Mouse (Mus musculus) intestine, embryonic 14.5 days (tissue): ENCODE results near the gene Gm11213. TPM values are rescaled to one million over a fixed set of nuclear protein-coding genes. Genes with fewer than 3 reads are reported as not detected.

Experiments used
- ATAC-seq: fragments of 200-750 bp; cut with Nextera tagmentation; replicated peaks from 2 replicates; pipeline ENCODE4 v1.8.0; 2017; ENCODE audit warnings: low read depth, moderate number of reproducible peaks, moderate TSS enrichment, moderate library complexity; ENCODE audit not compliant: low FRiP score, low TSS enrichment
- DNase-seq: peaks from one replicate; pipeline ENCODE4 v3.0.0-alpha.2; 2018; ENCODE audit warnings: low spot score
- H3K27ac ChIP-seq: fragments of 300-500 bp; sonication (generic); 2 replicates; pipeline ENCODE4 v1.5.1; 2014; ENCODE audit warnings: low read depth, mild to moderate bottlenecking, control low read depth
- H3K27me3 ChIP-seq: fragments of 300-500 bp; sonication (generic); replicated peaks from 2 replicates; pipeline ENCODE4 v1.6.1; 2014; ENCODE audit warnings: low read length, control low read depth; ENCODE audit not compliant: control insufficient read depth, insufficient read depth
- H3K36me3 ChIP-seq: fragments of 300-500 bp; sonication (generic); 2 replicates; pipeline ENCODE4 v1.6.1; 2014; ENCODE audit warnings: low read length, control low read depth; ENCODE audit not compliant: control insufficient read depth, insufficient read depth
- H3K4me1 ChIP-seq: fragments of 300-500 bp; sonication (generic); replicated peaks from 2 replicates; pipeline ENCODE4 v1.6.1; 2014; ENCODE audit warnings: low read length, control low read depth, mixed read lengths; ENCODE audit not compliant: control insufficient read depth, insufficient read depth
- H3K4me2 ChIP-seq: fragments of 300-500 bp; sonication (generic); 2 replicates; pipeline ENCODE4 v1.6.1; 2014; ENCODE audit warnings: low read length
- H3K4me3 ChIP-seq: fragments of 300-500 bp; sonication (generic); 2 replicates; pipeline ENCODE4 v1.5.1; 2014; ENCODE audit warnings: low read depth, low read length, control low read depth, mixed read lengths
- H3K9ac ChIP-seq: fragments of 300-500 bp; sonication (generic); 2 replicates; pipeline ENCODE4 v1.6.1; 2014; ENCODE audit warnings: mild to moderate bottlenecking, low read length
- H3K9me3 ChIP-seq: fragments of 300-500 bp; sonication (generic); 2 replicates; pipeline ENCODE4 v1.6.1; 2016; ENCODE audit warnings: low read length, control low read depth; ENCODE audit not compliant: control insufficient read depth
- WGBS: fragments of 180-500 bp; shearing (Covaris S2); extraction: QIAGEN DNeasy Blood & Tissue Kit; methylation state at CpG from one replicate; pipeline ENCODE4 v1.1.7; 2014; 5-methylcytosine and 5-hydroxymethylcytosine counted together
- polyA plus RNA-seq: library from polyadenylated mRNA; unstranded; fragments of >200 nt; fragmentation: Nextera tagmentation; extraction: Ambion mirVana; gene quantifications from 2 replicates; pipeline ENCODE4 v1.2.1, GENCODE M21; 2014

The Gm11213 gene
- polyA plus RNA-seq, 1 experiment from 2014 or later, result not detected

DNA sequence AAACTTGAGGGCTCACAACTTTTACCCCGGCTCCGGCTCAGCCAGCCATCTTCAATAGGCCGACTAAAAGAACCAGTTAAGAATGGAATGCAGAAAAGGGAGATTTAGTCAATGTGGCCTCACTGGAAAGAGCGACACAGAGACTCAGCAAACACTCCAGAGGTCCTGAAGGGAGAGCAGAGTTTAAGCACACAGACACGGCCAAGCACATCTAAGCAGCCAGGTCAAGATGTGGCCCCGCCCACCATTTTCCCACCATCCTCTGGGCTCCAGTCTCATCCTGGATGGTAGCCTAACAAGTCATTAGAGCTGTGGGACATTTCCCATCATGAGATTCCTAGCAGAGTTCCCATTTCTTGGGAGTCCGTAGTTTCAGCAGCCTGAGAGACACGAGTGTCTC lies 35.7 kb downstream of the Gm11213 start:
- Histone ChIP-seq H3K4me2 (no peak overlapping the region), H3K4me1 (no peaks in the 10 kb centered on the region), H3K4me3 (no peak overlapping the region), H3K9ac (no peak overlapping the region), H3K27me3 (no peaks in the 10 kb centered on the region), H3K36me3 (peaks cover 18% of the 10 kb centered on the region; the same call in 1 of the 2 replicates), H3K27ac (no peak overlapping the region), H3K9me3 (no peaks in the 10 kb centered on the region)
- ATAC-seq (no peak), DNase-seq (no peak)
- 76% methylated on average over 8 of the region's 8 CpGs for WGBS

DNA sequence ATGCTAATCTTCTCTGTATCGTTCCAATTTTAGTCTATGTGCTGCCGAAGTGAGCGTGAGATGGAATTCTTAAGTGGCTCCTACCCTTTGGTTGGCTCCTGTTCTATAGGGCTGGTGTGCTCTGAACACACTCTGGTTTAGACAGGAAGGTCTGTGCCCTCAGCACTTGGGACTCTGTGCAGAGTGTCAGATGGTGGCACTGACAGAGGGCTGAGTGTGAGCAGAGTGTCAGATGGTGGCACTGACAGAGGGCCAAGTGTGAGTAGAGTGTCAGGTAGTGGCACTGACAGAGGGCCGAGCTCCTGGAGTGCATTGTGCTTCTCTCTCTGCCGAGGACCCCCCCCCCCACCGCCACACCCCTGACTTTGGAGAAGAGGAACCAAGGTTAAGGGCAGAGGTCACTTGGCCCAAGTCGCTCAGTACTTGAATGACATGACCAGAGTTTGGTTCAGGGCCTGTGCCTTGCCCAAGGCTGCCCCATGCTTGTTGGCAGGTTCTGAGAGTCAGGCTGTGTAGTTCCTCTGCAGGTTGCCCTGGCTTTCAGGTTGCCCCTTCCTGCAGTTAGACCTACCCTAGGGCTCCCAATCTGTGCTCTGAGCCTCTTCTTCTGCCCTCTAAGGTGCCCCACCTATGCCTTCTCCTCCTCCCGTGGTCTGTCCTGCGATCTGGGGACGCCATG lies 37.2 kb downstream of the Gm11213 start:
- Histone ChIP-seq H3K4me2 (no peak overlapping the region), H3K4me3 (no peak overlapping the region), H3K9me3 (no peaks in the 10 kb centered on the region), H3K9ac (no peak overlapping the region), H3K4me1 (no peaks in the 10 kb centered on the region), H3K27me3 (no peaks in the 10 kb centered on the region), H3K36me3 (peaks cover 20% of the 10 kb centered on the region; the same call in 1 of the 2 replicates), H3K27ac (no peak overlapping the region)
- ATAC-seq (no peak), DNase-seq (no peak)
- WGBS, result 87% methylated on average over 8 of the region's 10 CpGs

DNA sequence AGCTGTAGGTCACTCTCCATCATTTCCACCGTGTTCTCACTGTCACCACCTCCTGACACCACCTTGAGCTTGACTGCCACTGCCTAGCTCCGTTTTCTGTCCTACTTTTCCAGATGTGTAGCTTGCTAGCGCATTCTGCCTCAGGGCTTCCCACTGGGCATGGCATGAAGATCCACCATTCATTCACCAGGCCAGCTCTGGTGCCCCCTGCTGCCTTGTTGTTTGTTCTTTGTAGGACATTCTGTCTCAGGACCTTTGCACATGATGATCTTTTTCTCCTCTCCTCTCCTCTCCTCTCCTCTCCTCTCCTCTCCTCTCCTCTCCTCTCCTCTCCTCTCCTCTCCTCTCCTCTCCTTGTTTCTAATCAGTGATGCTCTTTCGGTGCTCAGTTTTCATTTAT lies 42.3 kb downstream of the Gm11213 start:
- ATAC-seq, result no peak

DNA sequence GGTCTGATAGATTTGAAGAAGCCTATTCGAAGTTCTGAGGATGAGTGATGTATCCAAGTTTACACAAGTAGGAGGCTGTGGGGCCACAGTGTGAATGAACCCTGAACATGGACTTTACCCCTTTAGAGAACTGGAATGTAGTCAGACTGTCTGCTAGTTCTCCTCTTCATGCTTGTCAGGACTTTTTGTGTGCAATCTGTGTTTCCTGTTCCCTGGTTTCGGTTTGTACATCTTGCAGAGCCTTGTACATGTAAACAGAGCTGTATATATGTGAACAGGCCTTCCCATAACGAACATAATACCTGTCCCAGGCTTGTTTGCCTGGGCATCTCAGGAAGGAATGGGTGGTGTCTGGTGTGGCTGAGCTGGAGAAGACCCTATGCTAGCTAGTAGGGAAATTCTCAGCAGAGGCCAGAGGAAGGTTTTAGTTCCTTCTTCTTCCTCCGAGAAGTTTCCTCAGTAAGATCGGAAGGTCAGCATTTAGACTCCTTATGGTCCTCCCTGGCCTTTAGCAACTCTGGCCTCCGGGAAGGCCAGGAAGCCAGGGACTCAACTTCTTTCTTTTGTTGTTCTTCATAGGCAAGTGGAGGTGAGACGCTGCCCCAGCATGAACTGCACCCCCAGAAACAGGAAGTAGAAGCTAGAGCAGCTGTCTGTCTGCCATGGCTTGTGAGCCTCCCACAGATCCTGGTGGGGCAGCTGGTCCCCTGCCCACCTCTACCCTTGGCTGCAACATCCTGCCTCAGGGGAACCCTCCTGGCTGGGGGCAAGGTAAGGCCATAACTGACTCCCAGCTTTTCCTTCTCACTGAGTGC lies 43.0 kb downstream of the Gm11213 start:
- 53% methylated on average over 7 of the region's 7 CpGs for WGBS
- ATAC-seq (no peak), DNase-seq (no peak)
- Histone ChIP-seq H3K36me3 (peaks cover 13% of the 10 kb centered on the region; the same call in 1 of the 2 replicates), H3K9ac (no peak overlapping the region), H3K4me2 (0 out of 2 replicates have a peak overlapping the region, but pooled peaks have one; percentile 15), H3K9me3 (no peaks in the 10 kb centered on the region), H3K27me3 (no peaks in the 10 kb centered on the region), H3K4me3 (no peak overlapping the region), H3K27ac (peak overlapping the region; percentile 9), H3K4me1 (peaks cover 40% of the 10 kb centered on the region)

More for the DNA sequence above, 42.3 kb downstream of the Gm11213 start:
- Histone ChIP-seq H3K27ac (0 out of 2 replicates have a peak overlapping the region, but pooled peaks have one; percentile 9), H3K27me3 (no peaks in the 10 kb centered on the region), H3K36me3 (peaks cover 13% of the 10 kb centered on the region; the same call in 1 of the 2 replicates), H3K4me1 (peaks cover 34% of the 10 kb centered on the region), H3K4me3 (no peak overlapping the region), H3K9ac (no peak overlapping the region), H3K9me3 (no peaks in the 10 kb centered on the region), H3K4me2 (no peak overlapping the region)
- WGBS, result 88% methylated on average over 4 of the region's 4 CpGs
- no peak for DNase-seq

DNA sequence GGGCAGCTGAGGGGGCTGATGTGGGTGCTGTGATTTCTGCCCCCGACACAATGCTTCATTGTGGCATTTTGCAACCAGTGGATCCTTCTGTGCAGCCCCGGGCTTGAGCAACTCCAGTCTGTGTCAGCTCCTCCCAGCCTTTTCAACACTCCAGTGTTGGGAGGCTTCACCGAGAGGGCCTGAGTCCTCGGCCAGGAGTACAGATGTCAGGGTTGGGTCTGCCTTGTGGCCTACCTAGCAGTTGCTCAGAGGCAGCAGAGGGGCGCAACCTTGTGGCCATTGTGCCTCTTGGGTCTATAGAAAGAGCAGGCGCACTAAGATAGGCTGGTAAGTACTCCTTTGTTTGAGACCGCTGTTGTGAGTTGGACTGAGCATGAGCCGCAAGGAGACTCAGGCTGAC lies 45.0 kb downstream of the Gm11213 start:
- H3K4me3 ChIP-seq, result no peak overlapping the region
- peak overlapping the region; percentile 83; the same call in 1 of the 2 replicates for H3K4me2 ChIP-seq
- no peak for ATAC-seq
- no peak overlapping the region for H3K9ac ChIP-seq
- peaks cover 6% of the 10 kb centered on the region; the same call in 1 of the 2 replicates for H3K36me3 ChIP-seq
- WGBS, result 78% methylated on average over 8 of the region's 8 CpGs
- no peak for DNase-seq
- H3K9me3 ChIP-seq, result no peaks in the 10 kb centered on the region
- H3K27me3 ChIP-seq, result no peaks in the 10 kb centered on the region
- peaks cover 40% of the 10 kb centered on the region for H3K4me1 ChIP-seq
- no peak overlapping the region for H3K27ac ChIP-seq

DNA sequence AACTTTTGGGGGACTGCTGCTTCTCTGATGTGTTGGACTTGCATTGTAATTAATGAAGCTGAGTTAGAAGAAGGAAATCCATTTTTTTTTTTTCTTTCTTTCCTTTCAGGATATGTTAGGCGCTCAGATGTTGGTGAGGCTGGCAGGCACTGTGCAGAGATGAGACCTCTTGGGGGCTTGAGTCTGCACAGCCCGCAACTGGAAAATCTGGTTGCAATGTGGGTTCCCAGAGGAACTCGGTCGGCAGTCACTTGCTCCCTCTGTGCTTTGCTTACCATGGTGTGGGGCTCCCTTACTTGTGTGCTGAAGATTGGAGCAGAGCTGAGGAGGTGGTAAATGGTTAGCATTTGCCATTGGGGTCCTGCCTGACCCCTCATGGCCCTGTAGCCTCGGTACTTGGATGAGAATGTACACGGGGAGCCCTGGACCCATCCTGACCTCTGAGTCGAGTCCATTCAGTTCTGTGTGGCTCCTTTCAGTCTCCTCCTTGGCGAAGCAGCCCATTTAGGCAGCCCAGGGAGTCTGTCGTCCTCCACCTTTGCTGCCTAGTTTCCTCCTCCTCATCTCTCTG lies 45.8 kb downstream of the Gm11213 start:
- WGBS, result 39% methylated on average over 9 of the region's 9 CpGs

GRCm38 (mm10) chr4:63558407-63559081 lies 46.5 kb downstream of the Gm11213 start, which contains the start of gene Tmem268:
Tmem268 (plus strand) TSS chr4:63558781.
- Histone ChIP-seq H3K4me2 (peak within 1 kb of the TSS; percentile 83), H3K4me3 (peak within 1 kb of the TSS; percentile 62), H3K9ac (peak within 1 kb of the TSS; percentile 85), H3K4me1 (peaks cover 40% of the 10 kb centered on the region), H3K27ac (peak within 1 kb of the TSS; percentile 81), H3K9me3 (no peaks in the 10 kb centered on the region), H3K36me3 (peaks cover 4% of the 10 kb centered on the region), H3K27me3 (no peaks in the 10 kb centered on the region)
- under 1% methylated on average over 70 of the region's 81 CpGs for WGBS
- DNase-seq (peak; percentile 87), ATAC-seq (peak; percentile 79)

More for the DNA sequence above, 45.8 kb downstream of the Gm11213 start:
- Histone ChIP-seq H3K9me3 (no peaks in the 10 kb centered on the region), H3K27me3 (no peaks in the 10 kb centered on the region), H3K4me1 (peaks cover 40% of the 10 kb centered on the region), H3K9ac (peak overlapping the region; percentile 85), H3K4me2 (peak overlapping the region; percentile 83), H3K4me3 (peak overlapping the region; percentile 62), H3K27ac (no peak overlapping the region; the same call in 1 of the 2 replicates), H3K36me3 (peaks cover 2% of the 10 kb centered on the region; the same call in 1 of the 2 replicates)
- no peak for ATAC-seq
- DNase-seq, result peak; percentile 54
